Mouse (Mus musculus) cerebellum, adult 2 months (tissue): ENCODE data around the gene 4930486L24Rik.
"Not testable (repeated sequence)": the region's sequence is repeated elsewhere in the genome, so short reads cannot be mapped to it uniquely, and the experiment has no call there.

Experiments
- CTCF ChIP-seq: fragments of 200-500 bp; IDR thresholded peaks from 2 replicates; pipeline ENCODE4 v1.5.1; 2011; ENCODE audit warnings: low read depth, mild to moderate bottlenecking, control low read depth, low read length, moderate library complexity, borderline replicate concordance; ENCODE audit not compliant: insufficient read depth
- POLR2A ChIP-seq: fragments of 200-500 bp; IDR thresholded peaks from 2 replicates; pipeline ENCODE4 v1.6.1; 2011; ENCODE audit warnings: low read length, control low read depth, borderline replicate concordance; ENCODE audit not compliant: insufficient read depth

- not testable (repeated sequence) for TF ChIP-seq CTCF, POLR2A
Observed at GRCm38 (mm10) chr13:60896794-60897193, 32.5 kb upstream of the 4930486L24Rik start, which contains the start of gene Gm49392.
